Mouse (Mus musculus) ES-Bruce4 (cell line): Measurements from ENCODE around the gene Tatdn3.

Experiments
- CTCF ChIP-seq: IDR thresholded peaks from one replicate; pipeline ENCODE4 v1.8.1; 2011; ENCODE audit warnings: low read depth, low read length
- EP300 ChIP-seq: IDR thresholded peaks from 2 replicates; pipeline ENCODE4 v1.6.1; 2011; ENCODE audit warnings: low read depth, low read length; ENCODE audit not compliant: insufficient read depth
- POLR2A ChIP-seq: IDR thresholded peaks from one replicate; pipeline ENCODE4 v1.8.1; 2011; ENCODE audit warnings: low read length; ENCODE audit not compliant: insufficient read depth

- no peak for TF ChIP-seq POLR2A
- peak; percentile 6 for TF ChIP-seq CTCF
- no peak for TF ChIP-seq EP300
Measured at GRCm38 (mm10) chr1:191095019-191095418, 32.3 kb upstream of the Tatdn3 start.
